Mouse (Mus musculus) thymus, postnatal 36 days (tissue): ENCODE measurements around the gene Slc35g3.

Source experiments
- DNase-seq, 2 experiments: peaks; one replicate each; pipeline ENCODE4 v3.0.0; 2022; ENCODE audit warnings: mixed read lengths in 2 of 2

Gene Slc35g3

DNA sequence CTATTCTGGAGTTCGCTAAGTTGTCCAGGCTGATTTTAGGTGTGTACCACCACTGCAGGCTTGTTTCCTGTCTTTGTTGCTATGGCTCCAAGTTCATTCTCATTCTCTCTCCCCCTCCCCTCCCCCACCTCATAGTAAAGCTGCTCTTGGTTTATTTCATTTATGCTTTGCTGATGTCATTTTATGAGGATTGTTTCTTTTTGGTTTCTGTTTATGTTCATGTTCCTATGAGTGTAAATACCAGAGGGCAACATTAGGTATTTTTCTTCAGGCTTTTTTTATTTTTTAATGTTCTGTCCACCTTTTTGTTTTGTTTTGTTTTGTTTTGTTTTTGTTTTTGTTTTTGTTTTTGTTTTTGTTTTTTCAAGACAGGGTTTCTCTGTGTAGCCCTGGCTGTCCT lies at the start of gene Slc35g3:
TSS of gene Slc35g3 (minus strand) at position 101 of the 400 bp plus-strand sequence.
- DNase-seq: no peak

DNA sequence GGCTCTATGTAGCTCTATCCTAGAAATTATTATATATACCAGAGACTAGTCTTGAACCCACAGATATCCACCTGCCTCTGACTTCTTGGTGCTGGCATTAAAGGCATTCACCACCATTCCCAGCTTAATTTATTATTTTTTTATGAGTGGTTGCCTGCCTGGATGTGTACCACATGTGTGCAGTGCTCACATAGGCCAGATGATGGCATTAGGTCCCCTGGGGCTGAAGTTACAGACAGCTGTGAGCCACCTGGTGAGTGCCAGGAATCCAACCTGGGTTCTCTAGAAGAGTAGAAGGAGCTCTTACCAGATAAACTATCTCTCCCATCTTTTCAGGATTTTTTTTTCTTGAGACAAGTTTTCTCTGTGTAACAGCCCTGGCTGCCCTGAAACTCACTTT lies 48.5 kb upstream of the Slc35g3 start:
- no peak for DNase-seq

DNA sequence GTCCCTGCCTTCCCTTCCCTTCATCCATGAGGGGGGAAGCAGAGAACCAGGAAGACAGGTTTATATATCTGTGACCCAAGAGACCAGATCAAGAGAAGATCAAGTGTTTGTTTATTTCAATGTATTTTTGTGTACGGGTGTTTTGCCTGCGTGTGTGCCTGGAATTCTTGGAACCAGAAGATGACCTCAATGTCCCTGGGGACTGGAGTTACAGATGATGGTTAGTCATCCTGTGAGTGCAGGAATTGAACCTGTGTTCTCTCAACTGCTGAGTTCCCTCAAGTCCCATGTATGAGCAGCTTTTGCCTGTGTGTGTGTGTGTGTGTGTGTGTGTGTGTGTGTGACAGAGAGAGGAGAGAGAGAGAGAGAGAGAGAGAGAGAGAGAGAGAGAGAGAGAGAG lies 45.9 kb upstream of the Slc35g3 start:
- DNase-seq: no peak

DNA sequence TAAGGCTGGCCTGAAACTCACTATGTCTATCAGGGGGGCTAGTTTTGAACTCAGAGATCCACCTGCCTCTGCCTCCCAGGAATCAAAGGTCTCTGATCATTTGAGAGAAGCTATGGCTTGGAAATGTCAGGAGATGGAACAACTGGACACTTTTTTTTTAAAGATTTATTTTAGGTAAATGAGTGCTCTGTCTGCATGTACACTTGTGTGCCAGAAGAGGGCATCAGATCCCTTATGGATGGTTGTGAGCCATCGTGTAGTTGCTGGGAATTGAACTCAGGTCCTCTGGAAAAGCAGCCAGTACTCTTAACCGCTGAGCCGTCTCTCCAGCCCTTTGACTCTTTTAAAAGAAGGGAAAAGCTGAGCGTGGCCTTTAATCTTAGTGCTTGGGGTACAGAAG lies 44.6 kb upstream of the Slc35g3 start:
- DNase-seq: no peak

DNA sequence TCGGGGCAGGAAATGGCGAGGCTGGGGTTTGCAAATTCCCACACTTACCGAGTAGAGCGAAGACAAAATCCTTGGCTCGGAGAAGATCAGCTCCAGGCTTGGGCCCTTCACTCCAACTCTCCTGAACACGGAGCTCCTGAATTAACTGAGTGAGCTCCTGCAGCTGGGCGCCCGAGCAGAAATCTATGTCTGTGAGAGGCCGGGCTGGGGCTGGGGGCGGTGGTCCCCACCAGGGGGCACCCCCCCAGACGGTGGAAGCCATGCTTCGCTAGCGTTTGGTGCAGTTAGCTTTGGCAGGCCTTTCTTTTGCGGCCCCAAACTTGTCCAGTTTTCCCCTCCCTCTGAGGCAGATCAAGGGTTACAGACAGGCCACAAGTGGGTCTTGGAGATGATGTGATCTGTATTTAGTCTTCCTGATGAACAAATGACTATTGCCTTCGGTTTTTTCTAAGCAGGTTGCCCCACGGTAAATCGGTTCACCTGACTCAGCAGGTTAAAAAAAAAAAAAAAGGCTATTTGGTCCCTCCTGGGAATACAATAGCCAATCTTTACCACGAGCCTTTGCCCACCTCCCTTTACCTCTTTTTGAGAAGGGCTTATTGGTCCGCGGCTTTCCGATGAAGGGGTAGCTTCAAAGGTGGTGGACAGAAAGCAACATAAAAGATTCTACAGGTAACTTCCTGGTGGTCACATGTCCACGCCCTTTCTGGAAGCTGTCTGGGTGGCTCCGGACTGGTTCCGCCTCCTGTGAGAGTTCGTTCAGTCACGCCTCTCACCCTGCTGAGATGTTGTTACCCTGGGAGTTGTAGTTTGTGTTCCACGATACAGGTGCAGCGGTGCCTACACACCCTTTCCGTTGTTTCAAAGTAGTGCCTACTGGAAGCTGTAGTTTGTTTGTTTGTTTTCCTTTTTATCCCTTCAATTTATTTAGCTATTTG lies 43.5 kb upstream of the Slc35g3 start, which contains the start of gene Tmem102:
TSS of gene Tmem102 (minus strand) at position 653 of the 938 bp plus-strand sequence.
- DNase-seq: no peak

DNA sequence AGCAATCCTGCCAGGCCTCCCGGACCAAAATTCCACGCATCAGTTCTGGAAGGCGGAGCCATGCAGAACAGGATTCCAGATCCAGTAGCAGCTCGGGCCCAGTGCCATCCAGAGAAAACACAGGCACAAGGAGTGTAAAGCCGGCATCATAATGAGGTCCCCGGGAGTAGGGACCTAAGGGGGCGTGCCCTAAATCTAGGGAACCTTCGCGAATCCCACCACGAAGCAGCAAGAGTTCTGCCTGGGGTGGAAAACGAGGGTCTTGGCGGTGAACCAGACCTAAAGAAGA lies 42.8 kb upstream of the Slc35g3 start:
- DNase-seq: no peak

DNA sequence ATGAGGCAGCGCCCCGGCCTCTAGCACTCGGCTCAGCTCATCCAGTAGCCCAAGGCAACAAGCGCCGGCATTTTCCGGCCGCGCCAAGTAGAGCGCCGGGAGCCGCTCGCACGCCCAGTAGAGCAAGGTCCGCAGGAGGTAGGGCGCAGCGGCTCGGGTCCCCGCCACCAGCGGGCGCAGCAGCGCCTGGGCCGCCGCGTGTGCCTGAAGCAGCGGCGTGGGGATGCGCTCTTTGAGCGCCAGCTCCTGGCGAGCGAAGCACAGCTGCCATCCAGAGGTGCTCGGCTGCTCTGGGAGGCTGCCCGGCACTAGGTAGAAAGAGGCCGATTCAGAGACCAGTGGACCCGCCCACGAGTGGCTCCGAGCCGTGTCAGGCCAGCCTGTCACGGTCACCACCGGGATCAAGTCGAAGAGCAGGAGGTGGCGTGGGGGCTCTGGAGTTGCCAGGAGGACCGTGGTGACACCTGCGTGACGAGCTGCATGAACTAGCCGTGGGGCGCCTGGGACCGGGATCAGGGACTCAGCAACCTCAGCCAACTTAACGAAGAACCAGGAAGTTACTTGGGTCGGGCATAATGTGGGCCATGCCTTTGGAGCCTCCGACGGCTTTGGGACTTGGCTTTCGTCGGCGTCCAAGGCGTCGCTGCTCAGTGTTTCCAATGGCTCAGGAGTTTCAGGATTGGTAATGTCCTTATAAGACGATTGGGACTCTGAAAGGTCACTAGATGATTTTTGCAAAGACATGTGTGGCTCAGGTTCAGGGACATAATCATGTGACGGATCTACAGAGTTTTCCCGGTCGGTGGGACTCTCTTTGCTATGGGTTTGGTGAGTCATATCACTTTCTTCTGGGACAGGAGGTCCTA lies 42.3 kb upstream of the Slc35g3 start:
- DNase-seq: peak; percentile 80 to 84

DNA sequence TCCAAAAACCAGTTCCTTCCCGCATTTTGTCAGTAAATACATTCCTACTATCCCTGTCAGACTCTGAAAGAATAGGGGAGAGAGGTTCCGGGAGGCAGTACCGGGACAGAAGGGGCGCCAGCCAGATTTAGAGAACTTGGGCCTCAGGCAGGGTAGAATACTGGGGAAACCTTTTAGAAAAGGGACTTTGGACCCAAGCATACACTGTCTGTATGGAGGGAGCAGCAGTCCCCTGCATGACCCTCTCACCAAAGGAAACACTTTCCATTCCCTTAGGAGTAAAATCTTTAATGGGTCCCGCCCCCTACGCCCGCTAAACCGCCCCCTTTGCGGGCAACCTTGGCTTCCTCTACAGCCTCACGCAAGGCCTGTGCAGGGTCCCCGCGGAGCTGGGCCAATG lies 41.6 kb upstream of the Slc35g3 start:
- no peak for DNase-seq

DNA sequence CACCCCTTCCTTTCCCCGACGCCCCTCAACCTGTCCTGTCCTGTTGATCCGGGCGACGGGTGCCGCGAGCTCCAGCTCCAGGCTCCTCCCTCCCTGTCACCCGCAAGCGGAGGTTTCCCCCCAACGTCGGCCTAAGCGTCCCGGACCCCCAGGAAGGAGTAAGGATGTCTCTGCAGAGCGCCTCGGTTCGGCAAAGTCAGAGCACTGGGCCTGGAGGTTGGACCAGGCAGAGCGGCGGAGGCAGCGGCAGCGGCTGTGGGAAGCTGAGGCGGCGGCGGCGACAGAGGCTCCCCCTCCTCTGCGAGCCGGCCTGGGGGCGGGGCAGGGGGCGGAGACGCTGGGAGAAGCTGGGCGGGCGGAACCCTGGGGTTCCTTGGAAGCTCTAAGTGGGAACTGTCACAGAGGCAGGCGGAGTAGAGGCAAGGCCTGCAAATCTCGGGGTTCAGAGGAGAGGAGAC lies 40.9 kb upstream of the Slc35g3 start:
- peak; percentile 81 to 83 for DNase-seq

DNA sequence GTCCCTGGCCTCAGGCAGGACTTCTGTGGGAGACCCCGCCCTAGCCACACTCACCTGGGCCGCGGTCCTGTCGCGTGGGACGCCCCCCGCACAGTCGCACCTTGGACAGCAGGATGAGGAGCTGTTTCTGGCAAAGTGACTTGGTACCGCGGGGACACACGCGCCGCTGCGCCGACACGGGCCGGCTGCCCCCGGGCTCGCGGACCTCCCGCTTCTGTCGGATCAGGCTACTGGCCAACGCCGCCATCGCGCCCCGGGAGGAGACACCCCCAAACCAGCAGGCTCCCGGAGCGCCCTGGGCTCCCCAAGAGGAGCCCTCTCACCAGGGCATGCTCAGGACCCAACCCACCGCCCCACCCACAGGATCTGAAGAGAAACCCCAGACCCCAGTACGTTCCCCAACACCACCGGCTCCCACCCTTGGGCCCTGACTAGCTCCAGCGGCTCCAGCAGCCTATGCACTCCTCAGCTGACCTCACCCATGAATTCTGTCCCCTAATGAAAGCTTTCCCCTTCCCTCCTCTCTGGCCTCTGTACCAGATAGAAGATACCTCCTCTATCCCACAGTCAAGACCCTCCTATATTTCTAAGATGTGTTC lies 39.7 kb upstream of the Slc35g3 start, which contains the start of gene Fgf11:
TSS of gene Fgf11 (minus strand) at position 479 of the 599 bp plus-strand sequence.
- DNase-seq: no peak

DNA sequence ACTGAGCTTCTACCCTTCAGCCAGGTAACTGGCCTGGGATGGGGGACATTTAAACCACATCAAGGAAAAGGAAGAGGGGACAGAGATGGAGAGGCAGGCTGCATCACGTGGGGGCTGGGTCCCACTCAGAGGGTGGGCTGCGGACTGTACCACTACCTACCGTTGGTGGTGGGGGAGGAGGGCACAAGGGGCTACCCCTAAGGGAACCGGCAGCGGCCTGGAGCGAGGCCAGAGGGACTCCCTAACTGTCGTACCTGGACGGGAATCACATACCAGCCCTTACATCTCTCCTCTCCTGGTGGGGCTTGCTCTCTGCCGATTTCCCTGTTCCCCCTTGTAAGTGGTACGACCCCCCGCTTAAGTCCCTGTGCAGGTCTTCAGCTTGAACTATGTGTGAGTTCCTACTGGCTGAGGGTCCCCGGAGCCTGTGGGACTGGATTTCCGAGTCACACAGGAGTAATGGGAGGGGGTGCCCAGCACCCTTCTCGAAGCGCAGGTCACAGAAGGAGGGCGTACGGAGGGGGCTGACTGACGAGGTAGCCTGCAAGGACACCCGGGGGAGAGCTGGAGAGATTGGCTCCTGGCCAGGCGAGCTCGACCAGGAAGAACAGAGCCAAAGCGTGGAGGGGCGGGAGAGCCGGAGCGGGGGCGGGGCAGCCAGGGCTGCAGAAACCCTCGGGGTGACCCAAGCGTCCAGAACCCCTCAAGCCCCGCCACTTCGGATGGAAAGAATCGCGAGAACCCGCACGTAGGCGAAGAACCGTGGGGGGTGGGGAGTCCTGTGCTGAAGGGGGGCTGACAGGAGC lies 38.8 kb upstream of the Slc35g3 start:
- no peak for DNase-seq

DNA sequence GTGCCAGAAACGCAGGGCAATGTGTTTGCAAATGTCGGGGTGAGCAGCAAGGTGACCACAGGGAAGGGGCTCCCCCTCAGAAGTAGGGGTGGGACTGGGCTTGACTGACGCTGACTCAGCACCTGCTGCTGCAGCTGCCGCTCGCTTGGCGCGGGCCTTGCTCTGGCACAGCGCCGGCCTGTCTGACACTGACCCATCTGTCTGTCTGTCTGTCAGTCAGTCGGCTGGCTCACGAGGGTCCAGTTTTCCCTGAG lies 38.3 kb upstream of the Slc35g3 start:
- no peak for DNase-seq

DNA sequence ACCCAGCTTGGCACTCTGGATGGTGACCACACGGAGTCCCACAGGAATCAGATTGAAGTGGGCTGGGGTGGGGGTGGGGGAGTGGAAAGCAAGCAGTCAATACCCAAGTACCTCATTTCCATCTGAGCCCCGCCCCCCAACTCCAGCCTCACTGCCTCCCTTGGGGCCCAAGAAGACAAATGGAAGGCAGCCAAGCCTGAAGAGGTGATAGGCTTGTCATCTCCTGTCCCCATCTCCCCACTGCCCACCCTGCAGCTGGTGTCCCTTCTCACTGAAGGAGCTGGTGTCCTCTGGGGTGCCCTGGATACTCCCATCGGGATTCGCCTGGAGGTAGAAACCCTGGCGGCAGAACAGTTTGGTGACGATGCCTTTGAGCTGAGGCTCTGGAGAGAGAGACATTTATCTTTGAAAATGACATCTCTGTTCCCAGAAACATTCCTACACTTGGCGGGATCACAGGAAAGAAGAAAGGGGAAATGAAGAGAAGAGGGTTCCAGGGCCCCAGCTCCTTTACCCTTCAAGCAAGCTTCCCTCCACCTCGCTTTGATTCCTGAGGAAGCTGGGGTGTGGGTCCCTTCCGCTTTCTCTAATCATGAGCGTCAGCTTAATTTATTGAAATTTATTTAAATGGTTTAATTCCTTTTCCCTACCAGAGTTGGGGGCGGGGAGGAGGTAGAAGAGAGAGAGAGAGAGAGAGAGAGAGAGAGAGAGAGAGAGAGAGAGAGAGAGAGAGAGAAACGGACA lies 37.8 kb upstream of the Slc35g3 start:
- DNase-seq: no peak

DNA sequence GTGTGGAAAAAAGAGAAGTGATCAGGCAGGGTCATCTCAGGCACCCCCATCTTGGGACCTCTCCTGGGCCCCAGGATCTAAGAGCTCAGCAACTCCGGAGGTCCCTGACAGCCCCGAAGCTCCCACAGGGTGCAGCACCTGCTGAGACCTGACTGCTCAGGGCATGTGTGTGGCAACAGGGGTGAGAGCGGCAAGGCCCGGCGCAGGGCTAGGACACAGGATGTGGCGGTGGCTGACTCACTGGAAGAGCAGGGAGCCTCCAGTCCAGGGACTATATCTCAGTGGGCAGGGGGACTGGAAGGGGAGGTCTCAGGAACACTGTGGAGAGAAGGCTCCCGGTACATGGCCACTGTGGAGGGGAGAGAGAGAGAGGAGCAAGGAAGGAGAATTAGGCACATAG lies 36.2 kb upstream of the Slc35g3 start:
- no peak for DNase-seq

DNA sequence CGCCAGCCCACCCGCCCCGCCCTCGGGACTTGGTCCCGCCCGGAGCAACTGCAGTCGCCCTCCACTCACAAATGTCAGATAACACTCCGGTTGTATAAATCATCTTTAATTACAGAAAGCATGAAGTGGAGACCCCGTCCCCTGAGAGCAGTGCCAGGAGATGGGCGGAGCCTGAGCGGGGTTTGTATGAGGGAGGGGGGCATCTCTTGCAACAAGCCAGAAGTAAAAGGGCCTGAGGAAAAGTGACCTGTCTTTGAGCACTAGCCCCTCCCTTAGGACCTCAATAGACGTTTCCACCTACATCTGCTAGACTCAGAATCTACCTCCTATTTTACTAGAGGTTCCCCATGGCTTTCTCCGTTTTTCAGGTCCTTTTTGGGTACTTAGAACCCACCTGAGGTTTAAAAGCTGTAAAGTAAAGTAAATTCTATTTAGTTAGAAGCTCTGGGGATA lies 34.2 kb upstream of the Slc35g3 start:
- no peak for DNase-seq

DNA sequence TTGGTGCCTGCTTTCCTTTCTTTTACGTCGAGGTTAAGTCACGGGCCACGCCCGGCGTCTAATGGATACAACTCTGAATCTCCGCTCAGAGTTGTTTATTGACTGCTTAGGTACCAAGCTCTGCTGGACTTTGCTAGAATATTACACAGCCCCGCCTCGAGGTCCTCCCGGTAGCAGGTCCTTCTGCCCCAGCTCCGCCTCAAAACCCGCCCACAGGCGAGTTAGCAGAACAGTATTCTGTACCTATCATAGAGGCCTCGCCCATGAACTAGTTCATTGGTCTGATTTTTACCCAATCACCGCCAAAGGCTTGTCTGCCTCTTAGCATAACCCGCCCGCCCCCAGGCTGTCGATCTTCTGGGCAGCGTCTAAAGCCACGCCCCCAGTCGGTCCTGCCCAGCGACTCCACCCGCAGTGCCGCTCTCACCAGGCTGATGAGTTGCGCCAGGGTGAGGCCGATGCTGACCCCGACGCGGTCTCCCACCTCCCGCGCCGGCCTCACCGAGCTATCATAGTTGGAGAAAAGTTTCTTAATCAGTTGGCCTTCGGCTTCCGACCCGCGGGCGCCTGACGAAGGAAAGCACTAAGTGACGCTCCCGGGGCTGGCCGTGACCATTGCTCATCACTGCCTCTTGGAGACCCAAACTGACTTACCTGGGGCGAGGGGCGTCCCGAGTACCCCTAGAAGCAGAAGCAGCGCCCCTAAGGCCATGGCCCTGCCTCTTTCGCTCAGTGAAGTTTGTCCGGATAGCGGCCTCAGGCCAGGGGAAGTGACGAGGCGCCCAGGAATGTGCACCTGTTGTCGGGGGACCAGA lies 33.6 kb upstream of the Slc35g3 start, which contains the start of gene Chrnb1:
TSS of gene Chrnb1 (minus strand) at position 776 of the 815 bp plus-strand sequence.
- peak; percentile 89 to 95 for DNase-seq

DNA sequence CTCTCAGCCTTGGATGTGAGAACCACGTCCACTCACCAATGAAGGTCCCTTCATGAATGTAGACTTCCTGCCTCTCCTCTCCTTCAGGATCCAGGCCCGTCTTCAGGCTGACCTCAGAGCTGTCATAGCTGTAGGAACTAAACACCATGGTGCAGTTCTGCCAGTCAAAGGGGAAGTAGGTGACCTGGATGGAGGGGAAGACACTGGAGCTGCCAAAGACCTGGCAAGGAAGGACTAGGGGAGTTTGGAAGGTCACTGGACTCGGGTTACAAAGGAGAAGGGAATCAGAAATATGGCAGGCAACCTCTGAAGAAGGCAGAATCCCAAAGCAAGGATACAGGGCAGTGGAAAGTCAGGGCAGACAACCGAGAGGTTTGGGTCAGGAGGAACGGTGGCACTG lies 31.7 kb upstream of the Slc35g3 start:
- no peak for DNase-seq

DNA sequence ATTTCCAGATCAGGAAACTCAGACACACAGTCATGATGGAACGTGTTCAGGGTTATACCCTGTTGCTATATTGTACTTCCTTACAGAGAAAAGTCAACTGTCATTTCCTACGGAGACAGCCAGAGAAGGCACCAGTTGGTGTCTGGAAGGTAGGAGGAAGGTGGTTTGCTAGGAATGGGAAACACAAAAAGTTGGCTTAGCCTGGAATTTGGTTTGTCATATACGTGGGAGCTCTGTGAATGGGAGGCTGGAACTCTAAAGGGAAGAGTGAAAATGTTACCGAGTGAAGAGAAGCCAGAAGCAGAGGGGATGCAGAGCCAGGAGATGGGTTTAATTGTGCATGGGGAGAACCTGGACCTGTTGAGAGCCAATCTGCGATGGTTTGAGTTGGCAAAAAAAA lies 29.7 kb upstream of the Slc35g3 start:
- DNase-seq: no peak

DNA sequence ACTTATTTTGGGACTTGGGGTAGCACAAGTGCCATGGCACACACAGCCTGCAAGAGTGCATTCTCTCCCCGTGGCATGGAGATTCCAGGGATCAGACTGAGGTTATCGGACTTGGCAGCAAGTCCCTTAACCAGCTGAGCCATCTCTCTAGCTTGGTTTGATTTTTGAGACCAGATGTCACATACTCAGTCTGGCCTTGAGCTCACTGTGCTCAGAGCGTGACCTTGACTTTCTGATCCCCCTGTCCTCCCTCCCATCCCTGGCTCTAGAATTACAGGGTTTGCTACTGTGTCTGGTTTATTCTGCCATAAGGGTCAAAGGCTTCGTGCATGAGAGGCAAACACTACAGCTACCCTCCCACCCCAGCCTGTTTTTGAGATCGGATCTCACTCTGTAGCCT lies 27.7 kb upstream of the Slc35g3 start:
- no peak for DNase-seq

DNA sequence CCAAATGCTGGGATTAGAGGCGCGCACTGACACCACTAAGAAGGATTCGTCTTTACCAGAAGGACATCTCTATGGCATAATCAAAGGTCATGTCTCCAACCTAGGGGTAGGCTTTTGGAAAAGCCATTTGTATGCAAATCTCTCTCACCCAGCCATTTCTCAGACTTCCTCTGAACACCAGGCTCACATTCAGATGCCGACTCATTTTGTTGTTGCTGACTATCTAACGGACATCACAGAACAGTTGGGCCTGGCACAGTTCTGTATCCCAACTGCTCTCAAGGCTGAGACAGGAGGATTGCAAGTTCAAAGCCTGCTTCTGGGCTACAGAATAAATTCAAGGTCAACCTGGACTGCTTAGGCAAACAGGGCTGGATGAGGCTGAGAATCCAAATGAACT lies 25.5 kb upstream of the Slc35g3 start:
- DNase-seq: no peak

DNA sequence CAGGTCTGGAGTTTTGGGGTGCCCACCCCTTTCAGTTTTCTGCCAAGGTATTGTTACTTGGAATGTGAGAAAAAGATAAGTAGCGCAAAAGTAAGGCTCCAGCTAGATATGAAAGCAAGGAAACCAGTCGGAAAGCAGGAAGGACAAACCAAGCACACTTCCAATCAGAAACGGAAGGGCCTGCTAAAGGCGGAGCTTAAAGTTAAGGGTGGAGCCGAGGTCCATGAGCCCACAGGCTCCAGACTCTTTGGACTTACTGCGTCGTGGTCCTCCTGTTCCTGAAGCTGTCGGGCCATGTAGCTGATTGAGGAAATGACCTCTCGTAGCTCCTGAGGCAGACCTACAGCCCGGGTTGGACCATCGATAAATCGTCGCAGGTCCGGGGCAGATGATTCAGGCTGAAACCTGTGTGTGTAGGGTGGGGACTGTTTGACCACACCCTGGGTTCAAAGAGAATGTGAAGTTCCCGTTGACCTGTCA lies 23.1 kb upstream of the Slc35g3 start:
- DNase-seq: no peak
